Mouse (Mus musculus): ENCODE measurements around the gene Them5.

- no peak for TF ChIP-seq POLR2A (IDR thresholded peaks at IDR 0.05; ENCODE audit: control insufficient read depth, extremely low read depth, insufficient read depth, low read length, poor library complexity)
- no peak for TF ChIP-seq CTCF (IDR thresholded peaks at IDR 0.05; ENCODE audit: borderline replicate concordance, control insufficient read depth, extremely low read depth, insufficient read depth, low read length, poor library complexity)
These were observed 47.5 kb downstream of the Them5 start for GRCm38 (mm10) chr3:94389420-94389819.
